15 mouse cellular contexts compared by ENCODE assay signal in genomic region chr11:60004716-60005115, GRCm38 (mm10).
"Had no signal": no experiment of that assay in that cellular context is flagged by ENCODE, and none has a peak within 500 bp of the region (broad histone marks: within the 10 kb centered on the region; RNA-seq: fewer than 3 reads in every experiment).

No protein-coding gene starts in this region.

- H3K36me3 ChIP-seq: intestine, embryonic 15.5 days; kidney, embryonic 15.5 days; limb, embryonic 13.5 days; liver, embryonic 12.5 days; midbrain, embryonic 10.5 days; neural tube, embryonic 15.5 days had no signal

- H3K4me1 ChIP-seq: intestine, embryonic 15.5 days; kidney, embryonic 15.5 days; limb, embryonic 13.5 days; liver, embryonic 12.5 days had no signal

- H3K27ac ChIP-seq: intestine, embryonic 15.5 days; kidney, embryonic 15.5 days; limb, embryonic 13.5 days; liver, embryonic 12.5 days; midbrain, embryonic 10.5 days; neural tube, embryonic 15.5 days had no signal

- DNase-seq: kidney, adult 18-20 months; kidney, postnatal 14 days; lung, embryonic 14.5 days; lung, postnatal 10 days; lung, postnatal 4 days; midbrain, embryonic 14.5 days; right cerebral cortex, postnatal 14 days; thymus, postnatal 4 days had no signal

- H3K4me3 ChIP-seq: intestine, embryonic 15.5 days; kidney, embryonic 15.5 days; limb, embryonic 13.5 days; liver, embryonic 12.5 days; midbrain, embryonic 10.5 days; myocyte; neural tube, embryonic 15.5 days had no signal

- H3K9ac ChIP-seq: intestine, embryonic 15.5 days; kidney, embryonic 15.5 days; limb, embryonic 13.5 days; liver, embryonic 12.5 days; lung, embryonic 14.5 days; neural tube, embryonic 15.5 days had no signal

- H3K27me3 ChIP-seq: intestine, embryonic 15.5 days; kidney, embryonic 15.5 days; limb, embryonic 13.5 days; liver, embryonic 12.5 days; neural tube, embryonic 15.5 days had no signal
